Mouse (Mus musculus): ENCODE data around the gene Ddx20. TPM values are rescaled to one million over a fixed set of nuclear protein-coding genes. Genes with fewer than 3 reads are reported as not detected.

Gene Ddx20
- total and polyA plus RNA-seq, 3 experiments, result 4.1 to 12.3 (median 9.2) TPM

DNA sequence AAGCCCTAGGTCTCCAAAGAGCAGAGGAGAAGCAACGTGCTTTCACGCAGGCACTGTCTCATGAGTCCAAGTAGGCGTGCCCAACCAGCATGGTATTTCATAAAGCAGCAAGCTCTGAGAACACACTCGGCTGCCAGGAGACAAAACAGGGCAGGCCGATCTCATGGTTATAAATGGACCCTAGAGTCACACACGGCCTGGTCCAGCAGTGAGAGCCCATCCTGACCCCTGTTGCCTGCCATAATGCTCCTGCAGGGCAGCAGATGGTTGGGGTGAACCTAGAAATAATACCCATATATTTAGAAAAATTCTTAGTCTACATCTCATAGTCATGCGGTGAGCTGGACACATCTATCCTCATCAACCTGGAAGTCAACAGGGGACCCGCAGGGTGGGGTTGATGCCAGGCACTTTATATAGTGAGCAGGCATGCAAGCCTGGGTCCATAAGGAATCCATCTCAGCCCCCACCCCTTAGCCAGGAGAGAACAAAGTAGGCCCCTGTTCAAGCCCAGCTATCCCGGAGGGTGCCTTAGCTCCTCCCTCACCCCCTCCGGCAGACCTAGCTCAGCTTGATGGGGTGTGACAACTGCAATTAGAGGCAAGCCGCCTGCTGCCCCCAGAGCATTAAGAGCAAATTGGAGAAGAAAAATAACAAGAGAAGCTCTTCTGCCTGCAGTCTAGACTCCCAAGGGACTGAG is 30.6 kb upstream of the Ddx20 start:
- intact Hi-C loops (cut with DNase I), result no loop called here
- TF ChIP-seq CTCF (IDR thresholded peaks at IDR 0.05), result no peak
- peak; percentile 69 for TF ChIP-seq EP300 (IDR thresholded peaks at IDR 0.05; ENCODE audit: insufficient read depth, low read depth, low read length)
- no peak for TF ChIP-seq POLR2A (IDR thresholded peaks at IDR 0.05; ENCODE audit: insufficient read depth, low read depth, low read length)

DNA sequence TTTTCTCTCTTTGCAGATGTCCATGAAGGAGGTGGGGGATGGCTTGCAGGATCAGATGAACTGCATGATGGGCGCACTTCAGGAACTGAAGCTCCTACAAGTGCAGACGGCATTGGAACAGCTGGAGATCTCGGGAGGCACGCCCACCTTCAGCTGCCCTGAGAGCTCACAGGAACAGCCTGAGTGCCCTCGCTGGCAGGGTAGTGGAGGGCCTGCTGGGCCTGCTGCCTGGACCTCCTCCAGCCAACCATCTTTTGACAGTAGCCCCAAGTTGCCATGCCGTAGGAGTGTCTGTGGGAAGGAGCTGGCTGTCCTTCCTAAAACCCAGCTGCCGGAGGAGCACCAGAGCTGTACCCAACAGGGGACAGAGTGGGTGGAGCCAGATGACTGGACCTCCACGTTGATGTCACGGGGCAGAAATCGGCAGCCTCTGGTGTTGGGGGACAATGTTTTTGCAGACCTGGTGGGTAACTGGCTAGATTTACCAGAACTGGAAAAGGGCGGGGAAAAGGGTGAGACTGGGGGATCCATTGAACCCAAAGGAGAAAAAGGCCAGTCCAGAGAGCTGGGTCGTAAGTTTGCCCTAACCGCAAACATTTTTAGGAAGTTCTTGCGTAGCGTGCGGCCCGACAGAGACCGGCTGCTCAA is 29.1 kb upstream of the Ddx20 start:
- H3K79me2 ChIP-seq (replicated peaks; ENCODE audit: control insufficient read depth, insufficient read depth, low read length), result 0 out of 2 replicates have a peak, but pooled peaks cover 2% of the 10 kb centered on the region
- H3K27me3 ChIP-seq (ENCODE audit: control insufficient read depth, insufficient read depth, low read length), result no peaks in the 10 kb centered on the region
- no peak overlapping the region; the same call in 1 of the 2 replicates for H3K27ac ChIP-seq
- no peak overlapping the region for H3K9ac ChIP-seq (ENCODE audit: low read depth, low read length)
- no peak overlapping the region for H3K4me3 ChIP-seq
- intact Hi-C loops (cut with DNase I), result no loop called here
- H3K36me3 ChIP-seq (ENCODE audit: control insufficient read depth, insufficient read depth, low read length), result peaks cover 21% of the 10 kb centered on the region
- H3K4me1 ChIP-seq (ENCODE audit: control insufficient read depth, insufficient read depth, low read length), result peaks cover 24% of the 10 kb centered on the region
- no peak for TF ChIP-seq POLR2A (IDR thresholded peaks at IDR 0.05; ENCODE audit: insufficient read depth, low read depth, low read length)
- no peak for TF ChIP-seq CTCF (IDR thresholded peaks at IDR 0.05)
- no peak for TF ChIP-seq EP300 (IDR thresholded peaks at IDR 0.05; ENCODE audit: insufficient read depth, low read depth, low read length)
- WGBS, result 70% methylated on average over 18 of the region's 18 CpGs
- DNase-seq, result peak; percentile 36 to 38

More for the DNA sequence above, 30.6 kb upstream of the Ddx20 start:
- DNase-seq, result peak; percentile 41 to 68
- 54% methylated on average over 11 of the region's 11 CpGs for WGBS
- Histone ChIP-seq H3K79me2 (replicated peaks; ENCODE audit: control insufficient read depth, insufficient read depth, low read length) (no peaks in the 10 kb centered on the region), H3K36me3 (ENCODE audit: control insufficient read depth, insufficient read depth, low read length) (peaks cover 12% of the 10 kb centered on the region), H3K4me3 (no peak overlapping the region), H3K9ac (ENCODE audit: low read depth, low read length) (no peak overlapping the region), H3K27ac (peak overlapping the region; percentile 61), H3K4me1 (ENCODE audit: control insufficient read depth, insufficient read depth, low read length) (peaks cover 30% of the 10 kb centered on the region), H3K27me3 (ENCODE audit: control insufficient read depth, insufficient read depth, low read length) (no peaks in the 10 kb centered on the region)

DNA sequence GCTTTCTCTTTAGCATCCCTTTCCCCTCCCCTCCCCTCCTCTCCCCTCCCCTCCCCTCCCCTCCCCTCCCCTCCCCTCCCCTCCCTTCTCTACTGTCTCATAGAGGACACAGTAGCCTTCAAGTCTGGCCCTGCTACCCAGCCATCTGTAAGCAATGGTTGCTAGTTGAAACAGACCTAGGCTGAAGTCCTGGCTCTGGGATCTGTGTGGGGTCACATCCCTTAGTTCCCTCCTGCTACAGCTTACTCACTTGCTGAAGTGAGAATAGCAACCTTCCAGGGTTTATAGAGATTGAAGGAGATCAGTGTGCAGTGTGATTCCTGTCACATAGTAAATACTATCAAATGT is 27.4 kb upstream of the Ddx20 start:
- intact Hi-C loops (cut with DNase I), result no loop called here
- no peaks in the 10 kb centered on the region for H3K27me3 ChIP-seq (ENCODE audit: control insufficient read depth, insufficient read depth, low read length)
- DNase-seq, result no peak
- H3K4me1 ChIP-seq (ENCODE audit: control insufficient read depth, insufficient read depth, low read length), result peaks cover 24% of the 10 kb centered on the region
- 0 out of 2 replicates have a peak, but pooled peaks cover 2% of the 10 kb centered on the region for H3K79me2 ChIP-seq (replicated peaks; ENCODE audit: control insufficient read depth, insufficient read depth, low read length)
- no peak overlapping the region for H3K9ac ChIP-seq (ENCODE audit: low read depth, low read length)
- H3K27ac ChIP-seq, result peak overlapping the region; percentile 41; the same call in 1 of the 2 replicates
- TF ChIP-seq POLR2A (IDR thresholded peaks at IDR 0.05; ENCODE audit: insufficient read depth, low read depth, low read length) (no peak), EP300 (IDR thresholded peaks at IDR 0.05; ENCODE audit: insufficient read depth, low read depth, low read length) (no peak), CTCF (IDR thresholded peaks at IDR 0.05) (no peak)
- peaks cover 27% of the 10 kb centered on the region for H3K36me3 ChIP-seq (ENCODE audit: control insufficient read depth, insufficient read depth, low read length)
- H3K4me3 ChIP-seq, result no peak overlapping the region

DNA sequence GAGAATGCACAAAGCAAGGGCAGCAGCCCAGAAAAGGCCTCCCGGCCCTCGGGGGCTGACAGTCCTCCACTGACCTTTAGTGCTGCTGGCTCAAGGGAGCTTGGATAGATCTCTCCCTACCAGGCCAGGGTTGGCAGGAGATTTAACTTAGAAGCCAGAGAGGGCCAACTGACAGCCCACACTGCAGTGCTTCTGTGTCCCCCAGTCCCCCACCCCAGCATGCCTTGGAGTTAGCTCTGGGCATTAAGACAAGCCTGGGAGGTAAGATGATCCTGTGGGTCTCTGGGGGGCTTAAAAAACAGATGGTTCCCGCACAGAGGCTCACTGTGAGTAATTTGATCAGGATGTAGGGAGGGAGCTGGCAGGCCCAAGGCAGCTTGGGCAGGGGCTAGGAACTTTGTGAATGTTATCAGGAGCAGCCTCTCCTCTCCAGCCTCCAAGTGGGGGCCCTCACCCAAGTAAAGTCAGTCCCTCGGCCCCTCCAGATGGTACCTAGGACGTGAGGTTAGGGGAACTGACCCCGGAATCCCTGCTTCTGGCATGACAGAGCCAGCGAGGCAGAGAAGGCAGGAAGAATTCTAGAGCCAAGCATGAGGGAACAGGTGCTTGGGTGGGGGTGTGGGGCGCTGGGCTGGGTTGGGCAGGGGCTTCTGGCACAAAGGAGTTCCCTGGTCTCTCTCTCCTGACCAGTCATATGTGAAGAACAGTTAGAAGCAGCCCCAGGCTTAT is 26.9 kb upstream of the Ddx20 start:
- peak overlapping the region; percentile 78 for H3K27ac ChIP-seq
- no peaks in the 10 kb centered on the region for H3K27me3 ChIP-seq (ENCODE audit: control insufficient read depth, insufficient read depth, low read length)
- H3K9ac ChIP-seq (ENCODE audit: low read depth, low read length), result peak overlapping the region; percentile 42
- H3K4me3 ChIP-seq, result no peak overlapping the region
- peaks cover 30% of the 10 kb centered on the region for H3K36me3 ChIP-seq (ENCODE audit: control insufficient read depth, insufficient read depth, low read length)
- no peak for TF ChIP-seq EP300 (IDR thresholded peaks at IDR 0.05; ENCODE audit: insufficient read depth, low read depth, low read length)
- TF ChIP-seq POLR2A (IDR thresholded peaks at IDR 0.05; ENCODE audit: insufficient read depth, low read depth, low read length), result no peak
- no peak for TF ChIP-seq CTCF (IDR thresholded peaks at IDR 0.05)
- WGBS, result 27% methylated on average over 8 of the region's 8 CpGs
- peaks cover 2% of the 10 kb centered on the region; the same call in 1 of the 2 replicates for H3K79me2 ChIP-seq (replicated peaks; ENCODE audit: control insufficient read depth, insufficient read depth, low read length)
- intact Hi-C loops (cut with DNase I), result no loop called here
- DNase-seq, result peak; percentile 59 to 63
- H3K4me1 ChIP-seq (ENCODE audit: control insufficient read depth, insufficient read depth, low read length), result peaks cover 25% of the 10 kb centered on the region

DNA sequence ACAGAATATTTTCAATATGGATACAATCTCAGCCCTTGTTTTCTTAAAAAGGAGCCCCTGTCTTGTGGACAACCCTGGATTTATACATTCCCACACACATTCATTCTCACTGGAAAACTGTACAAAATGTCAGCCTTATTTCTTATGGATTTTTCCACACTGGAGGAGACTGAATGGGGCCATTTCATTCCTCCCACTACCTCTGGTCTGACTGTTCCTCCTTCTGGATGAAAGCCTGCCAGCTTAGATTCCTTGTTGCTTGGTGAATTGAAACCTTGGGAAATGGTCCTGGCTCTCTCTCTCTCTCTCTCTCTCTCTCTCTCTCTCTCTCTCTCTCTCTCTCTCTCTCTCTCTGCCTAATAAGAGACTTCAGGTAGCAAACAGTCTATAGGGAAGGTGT is 25.5 kb upstream of the Ddx20 start:
- no peak overlapping the region for H3K4me3 ChIP-seq
- H3K36me3 ChIP-seq (ENCODE audit: control insufficient read depth, insufficient read depth, low read length), result peaks cover 38% of the 10 kb centered on the region
- TF ChIP-seq EP300 (IDR thresholded peaks at IDR 0.05; ENCODE audit: insufficient read depth, low read depth, low read length) (no peak), CTCF (IDR thresholded peaks at IDR 0.05) (no peak), POLR2A (IDR thresholded peaks at IDR 0.05; ENCODE audit: insufficient read depth, low read depth, low read length) (no peak)
- H3K79me2 ChIP-seq (replicated peaks; ENCODE audit: control insufficient read depth, insufficient read depth, low read length), result peaks cover 2% of the 10 kb centered on the region; the same call in 1 of the 2 replicates
- peaks cover 23% of the 10 kb centered on the region for H3K4me1 ChIP-seq (ENCODE audit: control insufficient read depth, insufficient read depth, low read length)
- intact Hi-C loops (cut with DNase I), result no loop called here
- peak overlapping the region; percentile 71 for H3K27ac ChIP-seq
- no peak for DNase-seq
- no peak overlapping the region for H3K9ac ChIP-seq (ENCODE audit: low read depth, low read length)
- no peaks in the 10 kb centered on the region for H3K27me3 ChIP-seq (ENCODE audit: control insufficient read depth, insufficient read depth, low read length)

Measured in heart, adult 2 months (tissue).